Mouse (Mus musculus) midbrain, embryonic 16.5 days (tissue): Measurements from ENCODE around the gene Zfand2b. TPM values are rescaled to one million over a fixed set of nuclear protein-coding genes. Genes with fewer than 3 reads are reported as not detected.

Experiments used
- ATAC-seq: fragments of 200-750 bp; cut with Nextera tagmentation; 2 replicates; pipeline ENCODE4 v1.8.0; 2017; ENCODE audit warnings: moderate TSS enrichment
- H3K27ac ChIP-seq: fragments of 300-500 bp; sonication (generic); 2 replicates; pipeline ENCODE4 v1.5.1; 2014; ENCODE audit warnings: mild to moderate bottlenecking, low read length, mixed read lengths
- H3K27me3 ChIP-seq: fragments of 300-500 bp; sonication (generic); 2 replicates; pipeline ENCODE4 v1.6.1; 2014; ENCODE audit warnings: low read depth, low read length, mixed read lengths; ENCODE audit not compliant: control insufficient read depth, insufficient read depth
- H3K36me3 ChIP-seq: fragments of 300-500 bp; sonication (generic); 2 replicates; pipeline ENCODE4 v1.6.1; 2014; ENCODE audit warnings: mild to moderate bottlenecking, low read length, moderate library complexity, mixed read lengths; ENCODE audit not compliant: control insufficient read depth, insufficient read depth
- H3K4me1 ChIP-seq: fragments of 300-500 bp; sonication (generic); 2 replicates; pipeline ENCODE4 v1.6.1; 2014; ENCODE audit warnings: mild to moderate bottlenecking, low read length, mixed read lengths; ENCODE audit not compliant: control insufficient read depth, insufficient read depth
- H3K4me2 ChIP-seq: fragments of 300-500 bp; sonication (generic); 2 replicates; pipeline ENCODE4 v1.6.1; 2014; ENCODE audit warnings: mild to moderate bottlenecking, low read length, mixed read lengths
- H3K4me3 ChIP-seq: fragments of 300-500 bp; sonication (generic); 2 replicates; pipeline ENCODE4 v1.5.1; 2014; ENCODE audit warnings: low read depth, mild to moderate bottlenecking, low read length, moderate library complexity, mixed read lengths
- H3K9ac ChIP-seq: fragments of 300-500 bp; sonication (generic); 2 replicates; pipeline ENCODE4 v1.6.1; 2014; ENCODE audit warnings: low read depth, low read length, mixed read lengths
- H3K9me3 ChIP-seq: fragments of 300-500 bp; sonication (generic); replicated peaks from 2 replicates; pipeline ENCODE4 v1.6.1; 2014; ENCODE audit warnings: mild to moderate bottlenecking, low read length, mixed read lengths; ENCODE audit not compliant: control insufficient read depth, poor library complexity, severe bottlenecking
- WGBS: fragments of 180-500 bp; shearing (Covaris S2); extraction: QIAGEN DNeasy Blood & Tissue Kit; methylation state at CpG from one replicate; pipeline ENCODE4 v1.1.7; 2014; 5-methylcytosine and 5-hydroxymethylcytosine counted together
- polyA plus RNA-seq: library from polyadenylated mRNA; unstranded; fragments of >200 nt; fragmentation: Nextera tagmentation; extraction: Ambion mirVana; gene quantifications from 2 replicates; pipeline ENCODE4 v1.2.1, GENCODE M21; 2015

The Zfand2b gene
- polyA plus RNA-seq, 1 experiment from 2014 or later = 41.8 TPM

- 85% methylated on average over 2 of the region's 2 CpGs for WGBS
- Histone ChIP-seq H3K27ac (no peak overlapping the region), H3K36me3 (peaks cover 26% of the 10 kb centered on the region), H3K27me3 (no peaks in the 10 kb centered on the region), H3K4me2 (no peak overlapping the region), H3K9ac (no peak overlapping the region), H3K4me3 (no peak overlapping the region), H3K4me1 (peaks cover 13% of the 10 kb centered on the region), H3K9me3 (no peaks in the 10 kb centered on the region)
- no peak for ATAC-seq
These were observed 30.0 kb upstream of the Zfand2b start for GRCm38 (mm10) chr1:75138448-75138847.

- Histone ChIP-seq H3K36me3 (peaks cover 36% of the 10 kb centered on the region), H3K27ac (no peak overlapping the region)
- ATAC-seq = no peak
These were observed 27.8 kb upstream of the Zfand2b start for GRCm38 (mm10) chr1:75140601-75141190.

GRCm38 (mm10) chr1:75141486-75142190 is 26.8 kb upstream of the Zfand2b start:
- H3K27me3 ChIP-seq = no peaks in the 10 kb centered on the region
- peaks cover 38% of the 10 kb centered on the region for H3K36me3 ChIP-seq
- H3K9me3 ChIP-seq = no peaks in the 10 kb centered on the region
- H3K27ac ChIP-seq = peak overlapping the region; percentile 99
- H3K9ac ChIP-seq = peak overlapping the region; percentile 99
- H3K4me2 ChIP-seq = peak overlapping the region; percentile 97
- peaks cover 24% of the 10 kb centered on the region for H3K4me1 ChIP-seq
- ATAC-seq = 0 out of 2 replicates have a peak, but pooled peaks have one; percentile 18
- under 1% methylated on average over 53 of the region's 53 CpGs for WGBS
- H3K4me3 ChIP-seq = peak overlapping the region; percentile 99

More at GRCm38 (mm10) chr1:75140601-75141190, 27.8 kb upstream of the Zfand2b start:
- no peaks in the 10 kb centered on the region for H3K27me3 ChIP-seq
- H3K4me3 ChIP-seq = peak overlapping the region; percentile 99
- no peaks in the 10 kb centered on the region for H3K9me3 ChIP-seq
- WGBS = 66% methylated on average over 4 of the region's 4 CpGs
- H3K4me1 ChIP-seq = peaks cover 24% of the 10 kb centered on the region
- H3K4me2 ChIP-seq = peak overlapping the region; percentile 97
- H3K9ac ChIP-seq = peak overlapping the region; percentile 99

- Histone ChIP-seq H3K9ac (peak within 1 kb of the TSS; percentile 99), H3K4me3 (peak within 1 kb of the TSS; percentile 99), H3K27ac (peak within 1 kb of the TSS; percentile 99), H3K27me3 (no peaks in the 10 kb centered on the region), H3K9me3 (no peaks in the 10 kb centered on the region), H3K4me1 (peaks cover 24% of the 10 kb centered on the region), H3K36me3 (peaks cover 38% of the 10 kb centered on the region), H3K4me2 (peak within 1 kb of the TSS; percentile 97)
- ATAC-seq = peak; percentile 88
- under 1% methylated on average over 84 of the region's 91 CpGs for WGBS
These were observed 25.9 kb upstream of the Zfand2b start, which contains the start of the genes Cnppd1 and Retreg2 for GRCm38 (mm10) chr1:75142301-75143261. Gene Cnppd1, minus strand, starts transcription at chr1:75142711. Gene Retreg2, plus strand, starts transcription at chr1:75142778.

- Histone ChIP-seq H3K4me3 (no peak overlapping the region), H3K9ac (no peak overlapping the region), H3K9me3 (no peaks in the 10 kb centered on the region), H3K27ac (no peak overlapping the region), H3K27me3 (no peaks in the 10 kb centered on the region), H3K4me2 (no peak overlapping the region), H3K36me3 (peaks cover 33% of the 10 kb centered on the region), H3K4me1 (peaks cover 17% of the 10 kb centered on the region)
- 97% methylated on average over 3 of the region's 3 CpGs for WGBS
- no peak for ATAC-seq
These were observed 22.9 kb upstream of the Zfand2b start for GRCm38 (mm10) chr1:75145589-75145988.

- H3K9me3 ChIP-seq = no peaks in the 10 kb centered on the region
- no peak overlapping the region for H3K9ac ChIP-seq
- H3K4me3 ChIP-seq = no peak overlapping the region
- H3K4me2 ChIP-seq = no peak overlapping the region
- H3K27me3 ChIP-seq = no peaks in the 10 kb centered on the region
- H3K4me1 ChIP-seq = peaks cover 11% of the 10 kb centered on the region
- 86% methylated on average over 7 of the region's 7 CpGs for WGBS
- H3K36me3 ChIP-seq = peaks cover 33% of the 10 kb centered on the region
- H3K27ac ChIP-seq = no peak overlapping the region
- no peak for ATAC-seq
These were observed 20.9 kb upstream of the Zfand2b start for GRCm38 (mm10) chr1:75147411-75148135.

- no peaks in the 10 kb centered on the region for H3K27me3 ChIP-seq
- no peak for ATAC-seq
- 91% methylated on average over 4 of the region's 4 CpGs for WGBS
- H3K9me3 ChIP-seq = no peaks in the 10 kb centered on the region
- H3K36me3 ChIP-seq = peaks cover 33% of the 10 kb centered on the region
- H3K9ac ChIP-seq = no peak overlapping the region
- no peak overlapping the region for H3K4me2 ChIP-seq
- peaks cover 9% of the 10 kb centered on the region for H3K4me1 ChIP-seq
- no peak overlapping the region for H3K27ac ChIP-seq
- no peak overlapping the region for H3K4me3 ChIP-seq
These were observed 19.7 kb upstream of the Zfand2b start for GRCm38 (mm10) chr1:75148727-75149126.

GRCm38 (mm10) chr1:75155837-75156236 is 12.6 kb upstream of the Zfand2b start:
- H3K36me3 ChIP-seq = no peaks in the 10 kb centered on the region
- 68% methylated on average over 3 of the region's 3 CpGs for WGBS
- no peak for ATAC-seq
- H3K9ac ChIP-seq = no peak overlapping the region
- H3K27ac ChIP-seq = no peak overlapping the region
- no peak overlapping the region for H3K4me2 ChIP-seq
- H3K4me3 ChIP-seq = no peak overlapping the region
- H3K9me3 ChIP-seq = no peaks in the 10 kb centered on the region
- no peaks in the 10 kb centered on the region for H3K27me3 ChIP-seq
- no peaks in the 10 kb centered on the region for H3K4me1 ChIP-seq
